Mouse (Mus musculus) induced T-regulatory cell, adult 2 months (primary cell): Measurements from ENCODE around the gene Zfp472.
"Not testable (repeated sequence)": the region's sequence is repeated elsewhere in the genome, so short reads cannot be mapped to it uniquely, and the experiment has no call there.

ENCODE experiments used
- DNase-seq: peaks from one replicate; pipeline ENCODE4 v3.0.0-alpha.2; 2012; ENCODE audit warnings: low read depth

The Zfp472 gene

GRCm38 (mm10) chr17:33008337-33008736, 42.7 kb downstream of the Zfp472 start:
- DNase-seq: peak; percentile 38

- not testable (repeated sequence) for DNase-seq
These were observed 54.8 kb downstream of the Zfp472 start for GRCm38 (mm10) chr17:33020434-33020833.
